Mouse (Mus musculus) fat pad, adult 2 months (tissue): ENCODE measurements at regions not wholly inside any gene's neighbourhood (a gene's known extent, or its start where the extent isn't known, plus 50 kb on each side); places are given as distances from the start of the nearest gene placed in this dataset.

Experiments used
- DNase-seq: peaks from one replicate; pipeline ENCODE4 v3.0.0-alpha.2; 2011; ENCODE audit warnings: low read depth, low spot score; ENCODE audit errors: extremely low read depth

DNA sequence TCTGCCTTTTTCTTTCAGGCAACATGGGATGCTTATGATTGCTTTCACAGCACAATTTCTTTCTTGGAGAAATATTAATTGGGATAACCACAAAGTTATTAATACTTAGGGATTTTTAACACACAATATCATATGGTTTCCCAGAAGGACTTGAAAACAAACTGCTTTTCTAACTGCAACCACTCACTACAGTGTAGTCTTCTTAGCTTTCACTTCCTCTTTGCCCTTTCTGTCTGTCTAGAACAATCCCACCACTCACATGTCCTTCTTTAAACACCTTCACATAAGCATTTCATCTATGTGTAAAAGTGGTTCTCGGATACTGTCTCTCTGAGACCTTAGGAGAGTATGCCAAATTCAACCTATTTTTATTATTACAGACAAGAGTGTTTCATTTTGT is 204.3 kb downstream of the C1d start:
- DNase-seq = no peak

DNA sequence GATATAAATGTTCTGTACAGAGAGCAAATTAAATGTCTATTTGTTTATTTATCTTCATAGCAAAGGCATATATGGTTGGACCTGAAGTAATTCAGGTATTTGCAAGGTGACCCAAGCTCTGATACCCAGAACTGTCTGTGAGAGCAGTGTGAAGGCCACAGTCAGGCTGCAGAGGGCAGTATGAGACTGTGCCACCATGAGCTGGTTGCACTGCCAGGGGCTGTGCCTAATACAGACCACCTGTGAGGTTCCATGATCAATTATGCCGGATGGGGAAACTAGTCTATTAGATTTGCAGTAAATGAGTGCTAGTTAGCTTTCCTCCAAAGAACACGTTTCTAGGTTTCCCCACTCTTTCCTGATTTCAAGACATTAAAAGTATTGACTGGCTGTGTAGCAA is 207.5 kb downstream of the C1d start:
- no peak for DNase-seq

GRCm38 (mm10) chr11:17468431-17469165 is 211.2 kb downstream of the C1d start:
- no peak for DNase-seq

GRCm38 (mm10) chr11:17481436-17481996 is 224.1 kb downstream of the C1d start:
- no peak for DNase-seq

- DNase-seq = no peak
Measured at GRCm38 (mm10) chr11:17483849-17484441, 226.6 kb downstream of the C1d start.

- DNase-seq = no peak
Measured at GRCm38 (mm10) chr11:17501120-17502043, 244.0 kb downstream of the C1d start.

DNA sequence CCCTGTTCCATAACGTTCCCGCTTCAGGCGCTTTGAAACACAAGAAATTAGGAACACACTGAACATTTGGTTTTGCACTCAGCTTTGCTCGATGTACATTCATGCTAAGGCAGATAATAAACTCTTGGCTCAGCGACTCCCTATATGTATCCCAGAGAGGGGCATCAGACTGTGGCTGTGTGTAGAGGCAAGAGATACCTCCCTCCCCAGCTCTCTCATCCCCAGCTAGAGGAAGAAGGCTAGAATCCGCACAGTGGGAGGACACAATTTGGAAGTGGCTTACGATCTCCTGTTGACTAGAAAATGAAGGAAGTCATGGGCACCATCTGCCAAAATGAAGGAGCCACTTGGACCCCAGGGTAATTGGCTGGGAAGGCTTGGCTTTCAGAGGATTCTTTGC is 244.7 kb downstream of the C1d start:
- no peak for DNase-seq

- no peak for DNase-seq
Measured at GRCm38 (mm10) chr11:17522220-17522919, 265.0 kb downstream of the C1d start.

DNA sequence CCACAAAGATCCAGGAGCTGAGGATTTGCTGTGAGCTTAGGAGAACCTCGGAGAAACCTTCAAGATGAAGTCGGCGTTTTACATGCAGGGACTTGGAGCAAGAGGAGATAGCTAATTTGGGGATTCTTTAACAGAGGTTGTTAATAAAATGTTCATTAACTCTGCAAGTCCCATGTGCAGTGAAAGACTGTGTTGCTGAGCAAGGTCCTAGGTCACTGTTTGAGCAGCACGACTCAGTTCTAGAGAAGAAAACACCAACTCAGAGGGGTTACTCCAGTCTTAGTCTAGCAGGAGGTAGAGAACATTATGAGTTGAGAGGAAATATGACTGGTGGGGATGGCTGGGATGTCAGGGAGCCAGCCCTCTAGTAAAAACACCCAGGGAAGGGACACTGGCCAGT is 265.9 kb downstream of the C1d start:
- no peak for DNase-seq

- no peak for DNase-seq
Measured at GRCm38 (mm10) chr11:17524985-17525775, 267.8 kb downstream of the C1d start.

DNA sequence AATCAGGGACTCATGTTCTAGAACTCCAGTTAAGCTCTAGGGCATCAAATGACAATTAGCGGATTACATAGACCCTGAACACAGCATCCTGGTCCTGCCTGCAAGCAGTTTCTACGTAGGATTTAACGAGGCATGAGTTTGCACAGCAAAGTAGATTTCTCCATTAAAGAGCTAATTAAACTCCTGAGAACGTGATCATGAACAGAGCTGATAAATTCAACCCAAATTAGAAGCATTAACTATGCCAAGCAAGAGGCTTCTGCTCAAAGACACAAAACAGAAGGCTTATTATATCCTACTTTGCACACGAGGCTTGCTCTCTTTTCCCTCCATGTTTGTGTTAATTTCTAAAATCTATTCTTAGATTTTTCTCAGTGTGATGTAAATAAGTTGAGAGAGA is 269.1 kb downstream of the C1d start:
- DNase-seq = no peak

- no peak for DNase-seq
Measured at GRCm38 (mm10) chr11:17528609-17529008, 271.2 kb downstream of the C1d start.

DNA sequence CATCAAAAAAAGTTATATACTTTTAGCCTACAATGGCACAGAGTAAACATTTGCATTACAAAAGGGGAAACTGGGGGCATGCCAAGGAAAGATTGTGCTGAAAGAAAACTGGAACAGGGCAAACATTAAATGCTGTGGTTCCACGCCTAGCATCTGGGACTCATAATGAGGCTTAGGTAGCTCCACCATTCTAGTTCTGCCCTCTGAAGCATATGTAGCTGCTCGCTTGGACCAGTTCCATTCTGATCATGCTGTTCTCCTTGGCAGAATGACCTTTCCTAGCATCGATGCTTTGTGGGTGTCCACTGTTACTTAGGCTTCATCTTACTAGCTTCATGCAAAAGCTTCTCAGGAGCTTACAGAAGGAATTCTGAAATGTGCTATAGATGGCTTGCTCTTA is 276.3 kb downstream of the C1d start:
- no peak for DNase-seq

- DNase-seq = no peak
Measured at GRCm38 (mm10) chr11:17546286-17546685, 288.9 kb downstream of the C1d start.

GRCm38 (mm10) chr11:17549148-17549547 is 291.8 kb downstream of the C1d start:
- no peak for DNase-seq

- DNase-seq = no peak
Measured at GRCm38 (mm10) chr11:17555276-17555675, 297.9 kb downstream of the C1d start.

GRCm38 (mm10) chr11:17591780-17592487 is 334.6 kb downstream of the C1d start:
- DNase-seq = no peak

GRCm38 (mm10) chr11:17603726-17604493 is 346.5 kb downstream of the C1d start:
- no peak for DNase-seq
